Mouse (Mus musculus) thymus, postnatal 14 days (tissue): Measurements from ENCODE around the gene Filip1l.

Experiments used
- DNase-seq: peaks from one replicate; pipeline ENCODE4 v3.0.0; 2021

Gene Filip1l

DNA sequence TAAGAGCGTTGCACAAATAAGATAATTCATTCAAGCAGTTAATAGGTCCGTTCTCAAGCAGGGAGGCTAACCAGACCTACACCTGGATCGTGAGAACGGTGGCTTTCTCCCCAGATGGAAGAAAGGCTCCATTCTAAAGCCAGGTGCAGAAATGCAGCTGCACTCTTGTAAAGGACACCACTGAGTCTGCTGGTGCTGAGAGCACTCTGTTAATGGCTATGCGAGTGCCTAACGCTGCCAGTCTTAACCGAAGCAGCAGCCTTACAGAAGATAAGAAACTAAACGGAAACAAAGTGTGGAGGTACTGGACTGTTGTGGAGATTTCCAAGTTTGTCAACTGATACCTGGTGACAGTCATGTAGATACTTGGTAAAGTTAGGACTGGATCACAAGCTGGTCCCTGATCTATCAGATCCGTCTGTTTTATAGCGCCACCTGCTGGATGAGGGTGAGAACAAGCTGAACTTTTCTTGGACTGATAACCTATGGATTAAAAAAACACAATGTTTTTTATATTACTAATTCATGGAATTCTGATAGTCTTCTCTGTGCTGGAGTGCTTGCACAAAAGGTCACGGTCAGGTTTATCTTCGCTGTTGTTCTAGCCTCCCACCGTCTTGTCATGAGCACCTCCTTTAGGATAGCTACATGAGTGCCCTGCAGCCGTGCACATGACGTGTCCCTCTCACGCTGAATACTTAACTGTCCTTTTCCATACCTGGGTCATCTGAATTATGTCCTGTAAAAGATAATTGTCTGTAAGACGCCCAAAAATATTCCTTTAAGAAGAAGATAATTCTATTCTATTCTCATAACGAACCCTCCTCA lies 45.7 kb downstream of the Filip1l start:
- peak; percentile 78 for DNase-seq

DNA sequence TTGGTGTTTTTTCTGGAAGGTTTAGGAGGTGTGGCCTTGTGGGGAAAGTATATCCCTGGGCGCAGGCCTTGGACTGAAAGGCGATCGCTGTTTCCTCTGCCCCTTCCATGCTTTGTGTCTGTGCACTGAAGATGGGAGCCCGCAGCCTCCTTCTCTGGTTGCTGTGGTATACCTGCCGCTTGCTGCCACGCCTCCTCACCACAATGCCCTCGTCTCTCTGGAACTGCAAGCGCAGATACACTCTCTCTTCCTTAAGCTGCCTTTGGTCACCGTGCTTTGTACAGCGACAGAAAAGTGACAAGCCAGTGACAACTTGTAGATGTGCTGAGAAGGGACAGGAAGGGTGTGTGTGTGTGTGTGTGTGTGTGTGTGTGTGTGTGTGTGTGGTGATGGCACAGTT lies 46.7 kb downstream of the Filip1l start:
- peak; percentile 41 for DNase-seq

DNA sequence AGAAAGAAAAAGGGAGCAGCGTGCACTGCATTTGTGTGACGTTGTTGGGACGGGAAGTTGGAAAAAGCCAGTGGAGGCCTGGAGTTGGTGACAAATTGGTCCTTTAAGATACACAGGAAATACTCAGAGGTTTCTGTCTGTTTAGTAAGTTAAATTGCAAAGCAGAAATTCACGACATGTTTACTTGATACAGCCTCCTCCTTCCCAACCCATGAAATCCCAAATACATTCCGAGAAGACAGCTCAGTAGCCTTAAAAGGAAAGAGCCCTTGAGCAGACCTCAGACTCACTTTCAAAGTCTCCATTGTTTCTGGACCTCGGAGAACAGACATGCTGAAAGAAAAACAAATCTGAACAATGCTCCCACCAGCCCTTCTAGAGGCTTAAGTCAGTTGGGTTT lies 48.8 kb downstream of the Filip1l start:
- DNase-seq: no peak

DNA sequence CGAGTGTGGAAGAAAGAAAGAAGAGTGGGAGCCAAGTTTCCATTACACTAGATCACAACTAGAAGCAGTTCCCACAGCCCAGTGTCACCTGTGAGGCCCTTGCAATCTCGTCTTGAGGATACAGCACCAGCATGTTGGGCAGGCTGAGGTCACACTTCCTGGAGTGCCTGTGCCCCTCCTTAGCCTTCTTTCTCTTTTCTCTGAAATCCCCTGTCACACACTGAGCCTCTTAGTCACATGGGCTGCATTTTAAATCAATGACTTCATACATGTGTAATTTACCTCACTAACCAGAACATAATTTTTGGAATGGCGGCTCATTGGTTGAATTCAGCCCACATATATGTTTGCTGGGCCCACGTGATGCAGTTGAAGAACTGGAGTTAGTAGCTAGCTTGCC lies 50.0 kb downstream of the Filip1l start:
- DNase-seq: peak; percentile 25

DNA sequence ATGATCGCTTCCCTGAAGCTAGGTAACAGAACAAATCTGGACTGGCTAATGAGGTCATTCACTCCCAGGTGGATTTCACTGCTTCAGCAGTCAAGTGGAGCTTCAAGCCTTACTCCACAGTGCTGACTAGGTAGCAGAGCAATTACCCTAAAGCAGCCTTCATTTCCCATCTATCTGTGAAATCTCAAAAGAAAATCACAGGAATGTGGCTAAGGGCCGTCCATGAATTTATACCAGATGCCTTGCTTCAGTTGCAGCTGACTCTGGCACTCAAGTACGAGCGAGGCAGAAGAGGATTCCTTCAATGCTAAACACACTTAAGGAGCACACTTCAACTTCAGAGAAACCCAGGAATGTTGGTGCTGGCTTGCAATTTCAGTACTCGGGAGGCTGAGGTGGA lies 50.9 kb downstream of the Filip1l start:
- no peak for DNase-seq

DNA sequence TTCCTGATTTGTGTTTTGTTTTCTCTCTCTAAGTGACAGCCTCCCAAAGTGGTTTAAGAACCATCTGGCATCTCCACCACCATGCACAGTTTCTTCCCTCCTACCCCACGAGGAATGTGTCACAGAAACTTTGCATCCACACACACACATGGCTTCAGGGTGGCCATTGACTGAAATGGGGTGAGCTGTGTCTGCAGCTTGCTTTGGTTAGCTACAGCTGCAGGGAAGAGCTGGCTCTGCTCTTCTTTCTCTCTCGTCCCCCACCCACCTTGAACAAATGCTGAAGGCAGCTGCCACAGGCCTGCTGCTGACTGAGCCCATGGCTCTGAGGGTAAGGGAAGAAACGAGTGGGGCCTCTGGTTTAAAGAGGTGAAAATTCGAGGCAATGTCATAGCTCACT lies 59.9 kb downstream of the Filip1l start:
- DNase-seq: no peak

DNA sequence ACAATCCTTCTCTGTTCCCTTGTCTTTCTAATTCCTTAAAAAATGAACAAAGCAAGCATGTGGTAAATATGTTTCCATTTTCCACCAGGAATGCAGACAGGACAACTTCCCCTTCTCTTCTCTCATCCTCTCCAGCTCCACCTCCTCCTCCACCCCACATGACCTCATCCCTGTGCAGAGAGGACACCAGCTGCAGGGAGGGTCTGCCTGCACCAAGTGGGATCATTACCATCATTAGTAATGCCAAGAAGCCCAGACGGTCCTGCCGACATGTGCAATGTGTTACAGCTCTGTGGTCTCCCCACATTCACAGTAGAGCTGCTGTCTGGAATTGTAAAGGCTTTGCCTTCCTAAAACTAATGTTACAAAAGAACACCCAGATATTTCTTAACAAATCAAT lies 63.2 kb downstream of the Filip1l start:
- no peak for DNase-seq

DNA sequence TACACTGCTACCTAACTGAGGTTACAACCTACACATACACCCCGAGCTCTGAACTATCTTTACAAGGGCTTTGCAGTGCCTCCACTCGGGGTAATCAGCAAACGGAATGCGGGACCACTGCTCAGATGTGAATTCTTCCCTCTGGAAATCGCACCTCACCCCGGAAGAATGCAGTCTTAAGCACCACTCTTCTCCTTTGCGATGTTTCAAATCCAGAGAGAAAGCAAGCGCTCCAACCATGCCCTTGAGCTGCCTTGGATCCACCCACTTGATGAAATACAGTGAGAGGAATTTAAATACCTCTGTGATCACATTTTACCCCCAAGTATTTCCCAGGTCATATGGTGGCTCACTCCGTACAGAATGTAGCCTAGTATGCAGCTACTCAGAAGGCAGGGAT lies 64.1 kb downstream of the Filip1l start:
- DNase-seq: no peak

DNA sequence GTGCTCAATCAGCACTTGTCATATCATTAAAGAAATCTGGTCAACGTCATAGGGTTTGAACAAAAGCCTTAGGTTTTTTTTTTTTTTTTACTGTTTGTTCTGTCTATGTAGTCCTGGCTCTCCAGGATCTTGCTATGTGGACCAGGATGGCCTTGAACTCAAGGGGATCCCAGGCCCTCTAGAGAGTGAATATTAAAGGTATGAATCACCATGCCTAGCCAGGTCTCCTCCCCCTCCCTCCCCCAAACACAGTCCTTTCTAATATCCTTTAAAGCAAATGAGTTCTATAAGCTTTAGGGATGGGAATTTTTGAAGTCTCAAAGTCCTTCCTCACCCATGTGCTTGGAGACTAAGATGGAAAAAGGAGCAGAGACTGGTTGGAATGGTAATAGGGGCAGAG lies 65.1 kb downstream of the Filip1l start:
- DNase-seq: no peak

DNA sequence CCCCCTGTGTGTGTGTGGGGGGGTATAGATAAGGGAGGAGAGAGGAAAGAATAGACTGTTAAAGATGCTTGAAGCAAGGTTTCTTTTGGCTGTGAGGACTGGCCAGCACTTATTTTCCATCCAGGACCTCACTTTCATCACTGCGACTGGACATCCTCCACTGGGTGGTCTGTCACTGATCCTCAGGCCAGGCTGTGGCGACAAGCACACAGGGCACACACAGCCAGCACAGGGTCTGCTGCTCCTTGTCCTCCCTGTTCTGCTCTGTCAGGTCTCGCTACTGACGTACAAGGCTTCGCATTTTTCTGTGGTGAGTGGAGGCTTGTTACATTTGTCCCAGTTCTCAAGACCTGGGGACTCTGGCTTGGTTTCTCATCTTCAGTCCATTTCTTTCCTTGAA lies 66.4 kb downstream of the Filip1l start:
- DNase-seq: no peak

DNA sequence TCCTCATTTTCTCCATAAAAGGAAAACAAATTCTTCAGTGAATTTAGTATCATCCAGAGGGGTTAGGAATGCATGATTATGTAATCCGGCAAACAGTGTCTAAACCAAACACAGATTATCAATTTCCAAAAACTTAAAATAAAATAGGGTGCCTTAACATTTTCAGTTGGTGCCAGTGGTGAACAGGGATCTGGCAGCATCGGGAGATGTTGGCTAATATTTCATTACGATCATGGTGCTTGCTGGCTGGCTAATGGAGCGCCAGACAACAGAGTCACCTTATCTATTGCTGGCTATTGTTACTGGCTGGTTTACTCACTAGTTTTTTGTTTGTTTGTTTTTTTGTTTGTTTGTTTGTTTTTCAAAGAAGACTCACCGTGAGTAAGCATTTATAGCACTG lies 67.0 kb downstream of the Filip1l start:
- no peak for DNase-seq

DNA sequence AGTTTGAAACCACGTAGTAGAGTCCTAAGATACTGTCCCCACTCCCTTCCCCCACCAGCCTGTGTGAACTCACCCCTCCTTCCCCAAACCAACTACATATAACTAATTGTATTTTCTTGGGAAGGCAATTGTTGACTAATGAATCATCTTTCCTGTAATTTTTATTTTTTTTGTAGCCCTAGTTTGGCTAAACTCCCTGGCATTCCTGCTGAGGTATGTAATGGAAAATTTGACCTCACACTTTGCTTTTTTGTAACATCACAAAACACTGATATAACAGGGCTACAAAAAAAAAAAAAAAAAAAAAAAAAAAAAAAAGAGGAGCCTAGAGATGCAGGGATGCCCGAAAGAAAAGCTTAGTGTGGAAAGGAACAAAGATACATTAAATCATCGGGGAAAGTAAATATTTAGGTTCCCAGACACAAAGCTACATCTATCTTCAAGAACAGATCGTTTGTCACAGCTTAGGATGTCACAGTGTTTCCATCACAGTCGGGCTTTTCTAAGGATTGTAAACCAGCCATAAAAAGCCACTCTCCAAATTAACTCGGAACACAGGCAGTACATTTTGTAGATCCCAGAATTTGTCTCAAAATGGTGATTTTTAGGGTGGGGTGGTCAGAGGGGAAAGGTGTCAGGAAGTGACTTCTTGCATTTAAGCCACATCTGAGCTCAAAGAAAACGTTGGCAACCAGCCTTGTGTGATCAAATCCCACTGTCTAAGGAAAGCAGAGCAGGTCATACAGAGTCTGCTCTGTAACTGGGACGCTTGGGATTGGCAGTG lies 68.1 kb downstream of the Filip1l start:
- DNase-seq: no peak

DNA sequence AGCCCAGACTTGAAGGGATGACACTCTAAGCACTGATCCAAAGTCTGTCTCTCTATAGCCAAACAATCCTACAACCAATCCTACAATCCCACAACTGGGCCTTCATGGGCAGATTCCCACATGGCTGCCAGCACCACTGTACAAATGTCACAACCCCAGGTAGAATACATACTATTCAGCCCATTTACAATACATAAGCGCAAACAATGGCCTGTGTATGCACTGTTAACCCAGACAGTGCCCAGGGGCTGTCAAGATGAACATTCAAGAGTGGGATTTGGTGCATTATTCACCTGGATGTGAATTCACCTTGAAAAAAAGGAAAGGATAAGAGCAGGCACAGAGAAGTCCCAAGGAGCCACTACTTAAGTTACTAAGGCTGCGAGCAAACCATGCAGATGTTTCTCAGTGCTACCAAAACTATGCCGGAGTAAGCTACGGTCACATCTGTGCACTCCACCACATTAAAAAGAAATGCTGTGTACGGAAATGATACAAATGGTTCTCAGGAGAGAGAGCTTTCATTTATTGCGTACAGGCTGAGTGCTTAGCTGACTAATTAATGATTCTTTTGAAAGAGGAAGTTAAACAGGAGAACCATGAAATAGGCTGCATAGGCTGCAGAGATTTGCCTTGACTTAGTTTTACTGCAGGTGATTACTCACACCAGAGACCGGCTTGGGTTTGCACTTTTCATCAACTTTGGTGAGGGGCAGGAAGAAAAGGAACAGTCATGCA lies 69.0 kb downstream of the Filip1l start:
- DNase-seq: no peak

DNA sequence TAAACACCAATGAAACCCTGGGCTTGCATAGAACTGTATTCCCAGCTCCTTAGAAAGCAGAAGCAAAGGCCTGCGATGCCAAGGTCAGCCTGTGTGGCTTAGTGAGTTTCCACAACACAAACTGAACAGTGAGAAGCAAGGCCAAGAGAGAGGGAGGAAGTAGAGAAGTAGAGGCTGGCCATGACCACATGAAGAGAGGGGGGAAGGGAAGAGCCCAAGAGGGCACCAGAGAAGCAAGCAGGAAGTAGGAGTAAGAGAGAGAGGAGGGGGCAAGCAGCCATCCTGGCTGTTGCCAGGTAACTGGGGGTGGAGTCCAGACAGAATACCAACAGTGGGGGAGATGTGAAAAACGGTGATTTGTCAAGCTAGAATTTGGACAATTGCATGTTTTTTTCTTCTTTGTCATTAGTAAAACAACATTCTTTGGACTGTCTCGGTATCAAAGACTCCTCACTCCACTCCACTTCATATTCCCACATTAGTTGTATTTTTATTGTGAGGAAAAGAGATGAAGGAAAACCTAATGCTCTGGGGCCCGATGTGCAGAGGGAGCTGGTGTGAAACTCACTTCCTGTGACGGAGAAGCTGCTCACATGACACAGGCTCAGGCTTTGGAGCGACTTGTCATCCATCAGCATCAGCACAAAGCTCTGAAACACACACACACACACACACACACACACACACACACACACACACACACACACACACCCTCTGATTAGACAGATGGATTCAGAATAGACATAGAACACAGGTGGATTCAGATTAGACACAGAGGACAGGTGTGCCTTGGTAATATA lies 70.3 kb downstream of the Filip1l start:
- peak; percentile 66 for DNase-seq

DNA sequence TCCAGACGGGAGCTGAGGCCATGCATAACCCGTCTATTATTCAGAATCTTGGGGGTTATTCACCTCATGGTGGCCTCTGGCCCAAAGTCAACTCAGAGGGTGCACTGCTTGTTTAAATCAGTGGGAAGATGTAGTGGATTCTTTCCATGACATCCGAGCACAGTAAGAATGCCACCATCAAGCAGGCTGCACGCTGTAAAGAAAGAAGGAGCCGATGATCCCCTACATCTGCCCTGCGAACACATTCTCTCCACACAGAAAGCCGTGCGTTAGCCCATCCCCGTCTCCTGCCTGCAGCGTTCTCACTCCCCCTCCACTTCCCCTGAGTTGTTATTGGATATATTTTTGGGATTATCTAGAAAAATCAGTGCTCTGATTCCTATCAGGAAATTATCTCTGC lies 73.8 kb downstream of the Filip1l start:
- no peak for DNase-seq

DNA sequence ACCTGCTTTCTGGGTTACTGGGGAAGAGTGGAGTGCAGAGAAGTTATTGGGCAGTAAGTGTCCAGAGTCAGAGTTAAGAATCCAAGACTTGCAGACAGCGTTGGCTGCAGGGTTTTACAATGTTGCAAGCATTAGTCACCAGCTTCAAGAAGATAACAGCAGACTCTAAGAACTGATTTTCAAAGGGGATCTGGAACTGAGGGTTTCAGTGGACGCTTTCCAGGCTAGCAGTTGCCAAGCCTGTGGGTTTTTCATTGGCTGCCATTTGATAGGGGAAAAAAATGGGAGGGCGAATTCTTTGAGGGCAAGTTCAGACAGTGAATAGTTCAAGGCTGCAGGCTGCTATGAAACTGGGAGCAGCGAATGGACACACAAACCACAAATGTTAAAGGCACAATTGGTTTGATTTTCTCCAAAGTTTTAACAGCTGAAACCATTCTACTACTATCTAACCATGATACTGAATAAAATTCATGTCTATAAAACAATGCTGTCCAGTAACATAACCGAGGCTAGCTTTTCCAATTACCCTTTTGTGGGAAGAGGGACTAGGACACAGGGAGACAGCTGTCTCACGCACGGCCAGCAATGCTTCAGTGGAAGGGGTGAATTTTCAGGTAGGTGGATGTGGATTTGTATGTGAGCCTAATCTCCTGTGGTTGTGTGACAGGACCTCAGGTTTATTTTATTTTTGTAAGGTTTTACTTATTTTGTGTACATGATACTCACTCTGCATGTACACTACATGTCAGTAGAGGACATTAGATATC lies 74.8 kb downstream of the Filip1l start:
- no peak for DNase-seq

DNA sequence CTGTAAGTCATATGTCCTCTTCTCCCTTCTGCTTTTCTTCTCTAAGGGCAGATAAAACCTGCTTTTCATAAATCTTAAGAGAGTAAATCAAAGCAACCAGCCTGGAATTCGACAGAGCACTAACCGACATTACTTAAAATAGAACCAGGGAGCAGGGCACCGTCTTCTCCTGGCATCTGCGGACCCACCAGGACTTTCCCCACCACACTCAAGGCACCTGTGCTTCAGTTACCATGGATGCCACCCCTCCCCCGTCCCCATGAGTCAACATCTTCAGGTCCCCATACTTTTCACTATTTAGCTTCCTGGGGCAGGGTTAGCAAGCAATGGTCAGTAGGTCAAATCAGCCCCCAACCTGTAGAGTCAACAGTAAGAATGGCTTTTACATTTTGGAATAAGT lies 76.1 kb downstream of the Filip1l start:
- no peak for DNase-seq

DNA sequence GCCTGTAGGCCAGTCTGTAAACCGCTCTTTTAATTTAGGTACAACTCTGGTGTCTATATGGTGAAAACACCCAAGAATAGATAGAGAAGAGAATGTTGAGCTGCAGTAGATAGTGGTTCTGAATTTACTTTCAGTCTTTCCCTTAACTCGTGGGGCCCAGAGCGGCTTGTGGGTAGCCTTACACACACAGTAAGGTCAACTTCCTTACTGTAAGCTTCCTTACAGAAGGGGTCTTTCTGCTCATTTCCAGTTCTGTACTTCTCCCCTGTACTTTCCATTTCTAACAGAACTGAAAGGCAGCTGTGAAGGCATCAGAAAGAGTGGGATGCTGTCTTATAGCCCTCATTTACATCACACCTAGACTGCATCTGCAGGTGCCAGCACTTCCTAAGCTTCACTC lies 78.4 kb downstream of the Filip1l start:
- no peak for DNase-seq

DNA sequence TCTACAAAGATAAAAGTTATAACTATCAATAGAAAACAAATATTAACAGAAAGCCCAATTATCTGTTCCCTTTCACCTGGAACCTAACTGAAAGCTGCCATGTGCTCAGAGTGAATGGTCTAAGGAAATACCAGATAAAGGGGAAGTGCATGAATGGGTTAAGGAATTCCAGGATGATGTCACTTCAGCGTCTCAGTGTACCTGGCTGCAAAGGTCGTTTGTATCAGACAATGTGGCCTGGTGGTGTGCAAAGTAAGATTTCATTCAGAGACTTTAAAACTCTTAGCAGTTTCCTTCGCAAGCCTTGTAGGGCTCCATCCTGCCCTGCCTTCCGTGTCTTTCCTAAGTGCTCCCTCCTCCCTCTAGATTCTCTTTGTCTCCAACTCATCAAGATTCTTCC lies 80.3 kb downstream of the Filip1l start:
- DNase-seq: no peak

DNA sequence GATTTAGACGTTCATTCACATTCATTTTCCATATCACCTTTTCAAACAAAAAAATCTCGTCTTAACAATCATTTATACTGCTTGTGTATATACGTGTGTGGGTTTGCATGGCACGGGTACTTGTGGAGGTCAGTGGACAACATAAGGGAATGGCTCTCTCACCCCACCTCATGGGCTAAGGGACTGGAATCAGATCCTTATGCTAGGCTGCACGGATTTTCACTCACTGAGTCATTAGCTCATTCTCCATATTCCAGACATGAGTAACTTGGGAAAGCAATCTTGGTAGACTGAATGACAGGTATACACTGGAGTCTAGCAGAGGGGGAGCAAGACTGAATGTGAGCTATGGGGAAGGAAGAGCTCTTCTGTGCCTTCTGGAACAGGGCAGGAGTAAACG lies 80.8 kb downstream of the Filip1l start:
- no peak for DNase-seq

DNA sequence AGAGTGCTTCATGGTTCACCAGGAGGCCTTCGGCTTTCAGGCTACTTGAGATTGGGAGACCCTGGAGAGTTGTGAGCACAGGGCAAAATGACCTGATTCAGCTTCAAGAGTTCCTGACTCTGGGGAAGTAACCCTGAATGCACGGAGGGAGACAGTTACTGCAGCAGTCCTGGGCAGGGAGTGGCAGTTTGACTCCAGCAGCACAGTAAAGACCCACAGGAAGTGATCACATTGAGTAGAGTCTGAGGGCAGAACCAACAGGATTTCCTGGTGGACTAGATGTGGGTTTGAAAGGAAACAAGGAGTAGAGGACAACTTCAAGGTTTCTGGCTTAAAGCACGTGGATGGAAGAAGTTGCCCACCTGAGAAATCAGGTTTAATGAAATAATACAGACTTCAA lies 81.7 kb downstream of the Filip1l start:
- peak; percentile 33 for DNase-seq
